Mouse (Mus musculus): ENCODE measurements around the gene Gorasp1. TPM values are rescaled to one million over a fixed set of nuclear protein-coding genes. Genes with fewer than 3 reads are reported as not detected.
A peak's percentile ranks its signal among the peaks of the same experiment; 100 is the strongest.

Gorasp1 gene
- polyA plus RNA-seq (2015; fragmentation: Nextera tagmentation; extraction: Ambion mirVana): 25.8 and 28.9 TPM in 2 replicates

- Histone ChIP-seq H3K4me3 (peak within 1 kb of the TSS; percentile 65), H3K4me1 (replicated peaks) (peaks cover 21% of the 10 kb centered on the region), H3K9me3 (no peaks in the 10 kb centered on the region), H3K36me3 (no peaks in the 10 kb centered on the region; the same call in 1 of the 2 replicates), H3K9ac (peak within 1 kb of the TSS; percentile 73), H3K27me3 (no peaks in the 10 kb centered on the region), H3K27ac (replicated peaks) (peak within 1 kb of the TSS; percentile 76), H3K4me2 (peak within 1 kb of the TSS; percentile 89)
- ATAC-seq (ENCODE audit: low FRiP score, low read depth): peak; percentile 95
- WGBS: 3% methylated on average over 40 of the region's 40 CpGs
These were observed at the start of gene Gorasp1, which contains the start of gene Ttc21a for GRCm38 (mm10) chr9:119937005-119937773. TSS of gene Gorasp1 (minus strand) at chr9:119937565. TSS of gene Ttc21a (plus strand) at chr9:119937606.

- ATAC-seq (ENCODE audit: low FRiP score, low read depth): no peak
- Histone ChIP-seq H3K4me1 (replicated peaks) (peaks cover 30% of the 10 kb centered on the region), H3K9ac (no peak overlapping the region), H3K36me3 (no peaks in the 10 kb centered on the region), H3K27me3 (peaks cover 12% of the 10 kb centered on the region; the same call in 1 of the 2 replicates), H3K4me2 (no peak overlapping the region), H3K4me3 (no peak overlapping the region), H3K27ac (replicated peaks) (no peak overlapping the region), H3K9me3 (no peaks in the 10 kb centered on the region)
- WGBS: 75% methylated on average over 10 of the region's 10 CpGs
These were observed 48.7 kb upstream of the Gorasp1 start for GRCm38 (mm10) chr9:119985881-119986574.

- ATAC-seq (ENCODE audit: low FRiP score, low read depth): no peak
- Histone ChIP-seq H3K4me1 (replicated peaks) (peaks cover 36% of the 10 kb centered on the region), H3K4me2 (peak within 1 kb of the TSS; percentile 88), H3K27me3 (peaks cover 12% of the 10 kb centered on the region; the same call in 1 of the 2 replicates), H3K9me3 (no peaks in the 10 kb centered on the region), H3K9ac (peak within 1 kb of the TSS; percentile 54), H3K4me3 (peak within 1 kb of the TSS; percentile 61), H3K27ac (replicated peaks) (peak within 1 kb of the TSS; percentile 27; the same call in 1 of the 2 replicates), H3K36me3 (no peaks in the 10 kb centered on the region)
- 6% methylated on average over 14 of the region's 14 CpGs for WGBS
These were observed 47.2 kb upstream of the Gorasp1 start, which contains the start of gene Csrnp1 for GRCm38 (mm10) chr9:119984536-119985011. TSS of gene Csrnp1 (minus strand) at chr9:119984658.

GRCm38 (mm10) chr9:119983585-119984535, 46.5 kb upstream of the Gorasp1 start:
- Histone ChIP-seq H3K27ac (replicated peaks) (peak overlapping the region; percentile 27; the same call in 1 of the 2 replicates), H3K4me2 (peak overlapping the region; percentile 88), H3K9ac (peak overlapping the region; percentile 54), H3K4me1 (replicated peaks) (peaks cover 37% of the 10 kb centered on the region), H3K36me3 (no peaks in the 10 kb centered on the region), H3K4me3 (peak overlapping the region; percentile 61), H3K27me3 (peaks cover 12% of the 10 kb centered on the region; the same call in 1 of the 2 replicates), H3K9me3 (no peaks in the 10 kb centered on the region)
- WGBS: under 1% methylated on average over 68 of the region's 79 CpGs
- ATAC-seq (ENCODE audit: low FRiP score, low read depth): peak; percentile 75

GRCm38 (mm10) chr9:119982956-119983551, 45.7 kb upstream of the Gorasp1 start:
- Histone ChIP-seq H3K36me3 (no peaks in the 10 kb centered on the region), H3K4me1 (replicated peaks) (peaks cover 45% of the 10 kb centered on the region), H3K27me3 (peaks cover 12% of the 10 kb centered on the region; the same call in 1 of the 2 replicates), H3K4me3 (peak overlapping the region; percentile 61), H3K27ac (replicated peaks) (peak overlapping the region; percentile 27; the same call in 1 of the 2 replicates), H3K9ac (peak overlapping the region; percentile 54), H3K4me2 (peak overlapping the region; percentile 88), H3K9me3 (no peaks in the 10 kb centered on the region)
- no peak; the same call in 1 of the 2 replicates for ATAC-seq (ENCODE audit: low FRiP score, low read depth)
- WGBS: under 1% methylated on average over 41 of the region's 48 CpGs

- H3K27ac ChIP-seq (replicated peaks): no peak overlapping the region
- peak overlapping the region; percentile 88 for H3K4me2 ChIP-seq
- H3K4me1 ChIP-seq (replicated peaks): peaks cover 52% of the 10 kb centered on the region
- WGBS: 4% methylated on average over 11 of the region's 11 CpGs
- peaks cover 12% of the 10 kb centered on the region; the same call in 1 of the 2 replicates for H3K27me3 ChIP-seq
- peak overlapping the region; percentile 61 for H3K4me3 ChIP-seq
- no peaks in the 10 kb centered on the region for H3K9me3 ChIP-seq
- peak; percentile 13; the same call in 1 of the 2 replicates for ATAC-seq (ENCODE audit: low FRiP score, low read depth)
- H3K9ac ChIP-seq: no peak overlapping the region
- H3K36me3 ChIP-seq: no peaks in the 10 kb centered on the region
These were observed 45.0 kb upstream of the Gorasp1 start for GRCm38 (mm10) chr9:119982241-119982811.

- Histone ChIP-seq H3K4me2 (peak overlapping the region; percentile 88), H3K27me3 (peaks cover 12% of the 10 kb centered on the region; the same call in 1 of the 2 replicates), H3K4me3 (peak overlapping the region; percentile 17), H3K27ac (replicated peaks) (peak overlapping the region; percentile 78), H3K4me1 (replicated peaks) (peaks cover 61% of the 10 kb centered on the region), H3K9ac (peak overlapping the region; percentile 15; the same call in 1 of the 2 replicates), H3K9me3 (no peaks in the 10 kb centered on the region), H3K36me3 (no peaks in the 10 kb centered on the region)
- peak; percentile 14; the same call in 1 of the 2 replicates for ATAC-seq (ENCODE audit: low FRiP score, low read depth)
- 4% methylated on average over 16 of the region's 16 CpGs for WGBS
These were observed 44.1 kb upstream of the Gorasp1 start for GRCm38 (mm10) chr9:119981183-119982179.

GRCm38 (mm10) chr9:119980770-119981182, 43.4 kb upstream of the Gorasp1 start:
- no peak overlapping the region for H3K4me3 ChIP-seq
- no peak for ATAC-seq (ENCODE audit: low FRiP score, low read depth)
- H3K27me3 ChIP-seq: peaks cover 12% of the 10 kb centered on the region; the same call in 1 of the 2 replicates
- peak overlapping the region; percentile 88 for H3K4me2 ChIP-seq
- H3K27ac ChIP-seq (replicated peaks): peak overlapping the region; percentile 78
- peaks cover 62% of the 10 kb centered on the region for H3K4me1 ChIP-seq (replicated peaks)
- H3K9ac ChIP-seq: 0 out of 2 replicates have a peak overlapping the region, but pooled peaks have one; percentile 15
- H3K36me3 ChIP-seq: no peaks in the 10 kb centered on the region
- 12% methylated on average over 4 of the region's 4 CpGs for WGBS
- no peaks in the 10 kb centered on the region for H3K9me3 ChIP-seq

- Histone ChIP-seq H3K9me3 (no peaks in the 10 kb centered on the region), H3K36me3 (no peaks in the 10 kb centered on the region), H3K27ac (replicated peaks) (no peak overlapping the region), H3K4me1 (replicated peaks) (peaks cover 62% of the 10 kb centered on the region), H3K27me3 (peaks cover 12% of the 10 kb centered on the region; the same call in 1 of the 2 replicates), H3K4me2 (no peak overlapping the region), H3K4me3 (no peak overlapping the region), H3K9ac (no peak overlapping the region)
- 49% methylated on average over 2 of the region's 2 CpGs for WGBS
- ATAC-seq (ENCODE audit: low FRiP score, low read depth): no peak
These were observed 42.4 kb upstream of the Gorasp1 start for GRCm38 (mm10) chr9:119979749-119980148.
